Mouse (Mus musculus) ovary, postnatal 14 days (tissue): ENCODE data around the gene Sdf2l1.
A peak's percentile ranks its signal among the peaks of the same experiment; 100 is the strongest.
"Not testable (repeated sequence)": the region's sequence is repeated elsewhere in the genome, so short reads cannot be mapped to it uniquely, and the experiment has no call there.

Experiments used
- DNase-seq: peaks from one replicate; pipeline ENCODE4 v3.0.0; 2022; ENCODE audit warnings: low spot score

The Sdf2l1 gene

GRCm38 (mm10) chr16:17132089-17132905 lies at the start of gene Sdf2l1:
TSS of gene Sdf2l1 (minus strand) at chr16:17132383.
- peak; percentile 88 for DNase-seq

- DNase-seq: no peak
Observed at GRCm38 (mm10) chr16:17181382-17181781, 49.2 kb upstream of the Sdf2l1 start.

- no peak for DNase-seq
Observed at GRCm38 (mm10) chr16:17179706-17180105, 47.5 kb upstream of the Sdf2l1 start.

- DNase-seq: no peak
Observed at GRCm38 (mm10) chr16:17177623-17178170, 45.5 kb upstream of the Sdf2l1 start.

- no peak for DNase-seq
Observed at GRCm38 (mm10) chr16:17175765-17176164, 43.6 kb upstream of the Sdf2l1 start.

- DNase-seq: no peak
Observed at GRCm38 (mm10) chr16:17168049-17168448, 35.9 kb upstream of the Sdf2l1 start.

GRCm38 (mm10) chr16:17167179-17167578 lies 35.0 kb upstream of the Sdf2l1 start:
- no peak for DNase-seq

GRCm38 (mm10) chr16:17165478-17165877 lies 33.3 kb upstream of the Sdf2l1 start:
- not testable (repeated sequence) for DNase-seq

- no peak for DNase-seq
Observed at GRCm38 (mm10) chr16:17154346-17154745, 22.2 kb upstream of the Sdf2l1 start.

GRCm38 (mm10) chr16:17151874-17152273 lies 19.7 kb upstream of the Sdf2l1 start:
- DNase-seq: no peak

GRCm38 (mm10) chr16:17150520-17151258 lies 18.5 kb upstream of the Sdf2l1 start:
- DNase-seq: no peak

GRCm38 (mm10) chr16:17148084-17148483 lies 15.9 kb upstream of the Sdf2l1 start:
- no peak for DNase-seq

- DNase-seq: no peak
Observed at GRCm38 (mm10) chr16:17147391-17147929, 15.3 kb upstream of the Sdf2l1 start.

- peak; percentile 55 for DNase-seq
Observed at GRCm38 (mm10) chr16:17146772-17147235, 14.6 kb upstream of the Sdf2l1 start, which contains the start of gene Ccdc116. TSS of gene Ccdc116 (minus strand) at chr16:17147229.

GRCm38 (mm10) chr16:17144339-17144738 lies 12.2 kb upstream of the Sdf2l1 start, which contains the start of gene Ydjc:
TSS of gene Ydjc (plus strand) at chr16:17144621.
- DNase-seq: no peak

GRCm38 (mm10) chr16:17137355-17137754 lies 5.2 kb upstream of the Sdf2l1 start:
- no peak for DNase-seq

- DNase-seq: no peak
Observed at GRCm38 (mm10) chr16:17132906-17133200, 670 bp upstream of the Sdf2l1 start.

- no peak for DNase-seq
Observed at GRCm38 (mm10) chr16:17131191-17132088, 743 bp downstream of the Sdf2l1 start.

- no peak for DNase-seq
Observed at GRCm38 (mm10) chr16:17127292-17127691, 4.9 kb downstream of the Sdf2l1 start.

GRCm38 (mm10) chr16:17124871-17125520 lies 7.2 kb downstream of the Sdf2l1 start, which contains the start of gene 2610318N02Rik:
TSS of gene 2610318N02Rik (minus strand) at chr16:17125167.
- DNase-seq: peak; percentile 70
